Mouse (Mus musculus) G1E-ER4 (cell line): ENCODE data around the gene Cst11. TPM values are rescaled to one million over a fixed set of nuclear protein-coding genes. Genes with fewer than 3 reads are reported as not detected.
"Not testable (repeated sequence)": the region's sequence is repeated elsewhere in the genome, so short reads cannot be mapped to it uniquely, and the experiment has no call there.

Experiments used
- GATA1 ChIP-seq: IDR thresholded peaks from one replicate; pipeline ENCODE4 v1.8.0; 2012; ENCODE audit warnings: low read length, inconsistent platforms
- polyA plus RNA-seq: library from polyadenylated mRNA; stranded (reverse); fragments of >175 nt; gene quantifications from 2 replicates; pipeline ENCODE4 v1.2.3, GENCODE M21; 2012

The Cst11 gene
- not detected in 2 replicates for polyA plus RNA-seq

DNA sequence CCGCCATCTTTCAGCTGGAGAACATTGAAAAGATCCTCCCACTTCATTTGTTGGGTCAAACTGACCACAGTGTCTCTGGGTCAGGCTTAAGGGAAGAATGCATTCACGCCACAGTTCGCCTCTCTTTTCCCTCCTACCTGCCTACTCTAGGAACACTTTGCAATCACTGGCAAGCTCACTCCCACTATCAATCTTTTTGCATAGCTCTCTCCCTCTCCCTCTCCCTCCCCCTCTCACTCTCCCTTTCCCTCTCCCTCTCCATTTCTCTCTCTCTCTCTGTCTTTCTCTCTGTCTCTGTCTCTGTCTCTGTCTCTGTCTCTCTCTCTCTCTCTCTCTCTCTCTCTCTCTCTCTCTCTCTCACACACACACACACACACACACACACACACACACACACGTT, at the start of gene Cst11:
TSS of gene Cst11 (minus strand) at position 101 of the 400 bp plus-strand sequence.
- not testable (repeated sequence) for TF ChIP-seq GATA1

DNA sequence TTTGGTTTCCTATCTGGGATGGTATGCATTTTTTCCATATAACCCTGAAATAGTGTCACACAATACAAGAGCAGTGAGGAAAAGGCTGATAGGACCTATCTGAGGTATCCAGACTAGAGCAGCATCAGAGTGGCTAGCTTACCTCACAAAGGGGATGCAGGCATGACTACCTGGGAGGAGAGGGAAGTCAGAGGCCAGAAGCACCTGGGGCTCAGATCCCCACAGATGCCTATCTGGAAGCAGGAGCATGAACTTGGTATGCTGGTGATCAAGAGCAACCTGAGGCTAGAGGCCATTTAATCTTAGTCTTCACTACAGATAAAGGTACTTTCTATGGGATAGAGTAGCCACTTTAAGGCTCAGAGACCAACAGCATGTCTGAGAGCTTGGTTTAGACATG, 48.6 kb upstream of the Cst11 start, which contains the start of gene Cst13:
TSS of gene Cst13 (plus strand) at position 173 of the 400 bp plus-strand sequence.
- TF ChIP-seq GATA1: no peak

DNA sequence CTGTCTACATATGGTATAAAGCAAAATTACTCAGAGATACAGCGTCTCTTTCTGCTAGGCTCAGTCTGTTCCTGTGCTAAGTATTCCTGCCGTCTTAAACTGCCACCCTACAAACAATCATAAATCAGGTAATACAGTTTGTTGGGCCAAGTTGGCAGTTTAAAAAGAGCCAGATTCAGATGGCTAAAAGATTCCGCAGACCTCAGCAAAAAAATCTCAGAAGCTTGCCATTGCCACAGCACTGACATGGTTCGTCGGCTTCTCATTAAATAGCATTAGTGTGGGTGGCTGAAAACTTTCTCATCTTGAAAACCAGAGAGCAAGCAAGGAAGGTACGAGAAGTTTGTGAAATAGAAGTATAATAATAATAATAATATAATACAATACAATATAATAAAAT, 35.4 kb upstream of the Cst11 start:
- TF ChIP-seq GATA1: no peak

DNA sequence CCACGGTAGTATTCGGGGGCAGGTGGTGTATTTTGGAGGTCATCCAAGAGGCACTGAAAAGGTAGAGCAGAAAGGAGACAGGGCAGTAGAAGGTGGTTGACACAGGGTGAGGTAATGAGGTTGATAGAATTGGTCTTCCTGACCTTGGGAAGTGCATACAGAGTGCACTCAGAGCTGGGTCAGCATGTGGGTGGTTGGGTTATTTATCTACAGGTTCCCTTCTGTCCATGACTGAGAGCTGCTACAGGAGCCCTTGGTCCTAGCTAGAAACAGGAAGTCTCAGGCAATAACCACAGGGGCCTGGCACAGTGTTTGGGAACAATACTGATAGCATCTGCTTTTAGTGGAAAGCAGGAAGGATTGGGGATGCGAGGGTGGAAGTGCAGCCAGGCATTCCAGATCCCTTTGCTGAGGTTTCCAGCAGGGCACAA, 30.2 kb upstream of the Cst11 start:
- no peak for TF ChIP-seq GATA1

DNA sequence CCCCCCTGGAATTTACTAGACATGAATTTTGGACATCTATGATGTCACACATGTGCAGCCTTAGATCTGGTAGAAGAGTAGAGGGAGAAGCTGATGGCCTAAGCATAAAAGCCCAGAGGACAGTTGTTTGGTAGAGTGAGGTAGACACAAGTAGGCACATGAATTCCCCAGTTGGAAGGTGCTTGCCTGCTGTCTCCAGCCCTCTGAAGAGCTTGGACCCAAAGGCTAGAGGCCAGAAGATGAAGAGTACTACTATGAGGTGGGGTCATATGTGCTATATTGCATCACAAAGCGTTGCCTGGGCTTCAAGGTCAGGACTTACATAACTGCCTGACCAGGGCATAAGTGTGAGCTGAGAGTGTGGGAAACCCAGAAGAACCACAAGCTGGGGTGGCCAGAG, 27.2 kb upstream of the Cst11 start, which contains the start of gene Cst8:
TSS of gene Cst8 (plus strand) at position 301 of the 400 bp plus-strand sequence.
- no peak for TF ChIP-seq GATA1

DNA sequence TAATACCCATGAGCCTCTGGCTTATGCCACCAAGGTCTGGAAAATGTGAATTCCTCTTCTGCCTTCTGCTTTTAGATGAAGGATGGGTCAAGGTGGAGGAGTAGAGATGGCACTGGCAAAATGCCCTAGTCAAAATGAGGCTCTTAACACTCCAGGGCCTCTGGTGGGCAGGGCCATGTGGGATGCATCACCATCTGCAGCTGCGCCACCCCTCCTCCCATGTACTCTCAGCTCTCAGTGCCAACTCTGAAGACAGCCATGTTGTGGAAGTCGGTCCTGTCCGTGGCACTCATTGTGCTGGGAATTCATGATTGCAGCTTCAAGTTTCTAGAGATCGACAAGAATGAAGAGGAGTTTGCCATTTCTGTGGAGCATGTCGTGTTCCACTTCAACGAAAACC, 17.8 kb upstream of the Cst11 start, which contains the start of gene Cst12:
TSS of gene Cst12 (plus strand) at position 220 of the 400 bp plus-strand sequence.
- no peak for TF ChIP-seq GATA1

DNA sequence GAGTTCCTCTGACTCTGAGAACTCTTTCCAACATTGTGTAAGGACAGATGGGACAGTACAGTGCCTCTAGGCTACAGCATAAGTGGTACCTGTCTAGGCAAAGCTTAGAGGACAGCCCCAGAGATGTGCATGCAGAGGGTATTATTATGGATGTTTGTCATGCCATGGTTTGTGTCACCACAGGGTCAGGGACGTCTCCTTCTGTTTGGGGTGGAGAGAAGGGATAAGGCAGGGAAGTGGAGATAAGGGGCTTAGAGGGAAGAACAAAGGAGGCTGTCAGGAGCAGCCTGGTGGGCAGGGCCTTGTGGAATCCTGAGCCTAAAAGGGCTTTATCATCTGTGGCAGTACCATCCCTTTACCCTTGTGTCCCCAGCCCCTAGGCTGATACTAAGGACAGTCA, 10.4 kb upstream of the Cst11 start, which contains the start of gene 8030411F24Rik:
TSS of gene 8030411F24Rik (plus strand) at position 301 of the 400 bp plus-strand sequence.
- no peak for TF ChIP-seq GATA1

DNA sequence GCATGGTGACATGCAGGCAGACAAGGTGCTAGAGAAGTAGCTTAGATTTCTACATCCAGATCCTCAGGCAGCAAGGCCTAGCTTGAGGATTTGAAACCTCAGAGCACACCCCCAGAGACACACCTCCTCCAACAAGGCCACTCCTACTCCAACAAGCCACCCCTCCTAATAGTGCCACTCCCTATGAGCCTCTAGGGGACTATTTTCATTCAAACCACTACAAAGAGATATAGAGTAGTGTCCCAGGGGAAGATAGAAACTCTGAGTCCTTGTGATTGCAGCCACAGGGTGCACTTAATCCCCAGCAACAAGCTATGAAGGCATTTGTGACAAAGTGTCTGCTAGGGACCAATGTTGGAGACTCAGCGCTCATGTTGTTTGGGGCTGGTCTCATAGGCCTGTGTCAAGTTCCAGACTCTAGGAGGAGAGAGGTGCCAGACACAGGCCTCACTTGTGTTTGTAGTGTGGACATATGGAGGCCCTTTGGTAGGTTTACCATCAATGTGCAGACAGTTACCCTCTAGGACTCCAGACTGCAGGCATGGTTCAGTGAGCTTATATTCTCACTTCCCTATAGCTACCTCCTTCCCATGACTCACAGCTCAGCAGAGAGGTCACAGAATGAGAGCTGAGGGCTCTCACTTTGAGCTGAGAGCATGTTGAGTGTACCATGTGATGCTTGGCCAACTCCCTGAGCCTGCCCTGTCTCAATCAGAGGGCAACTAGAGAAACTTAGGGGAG, 7.5 kb downstream of the Cst11 start:
- TF ChIP-seq GATA1: no peak

DNA sequence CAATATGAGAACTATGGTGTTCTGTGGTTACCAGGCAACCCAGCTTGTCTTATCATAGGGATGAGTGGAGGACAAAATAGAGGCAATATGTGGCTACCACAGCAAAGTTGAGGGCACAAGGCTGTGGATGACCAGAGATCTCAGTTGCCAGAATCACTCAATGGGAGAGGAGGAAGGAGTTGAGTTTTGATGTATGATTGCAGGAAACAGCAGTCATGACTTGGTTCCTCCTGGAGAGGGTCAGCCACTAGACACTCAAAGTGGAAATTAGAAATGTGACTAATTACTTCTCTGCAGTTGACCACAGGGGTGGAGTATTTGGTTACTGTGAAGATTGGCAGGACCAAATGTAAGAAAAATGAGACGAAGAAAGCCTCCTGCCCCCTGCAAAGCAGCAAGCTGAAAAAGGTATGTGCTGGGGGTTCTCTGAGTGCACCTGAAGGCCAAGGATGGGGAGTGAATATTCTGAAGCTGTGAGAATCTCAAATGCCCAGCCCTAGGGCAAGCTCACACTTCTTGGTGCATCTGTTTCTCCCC, 16.9 kb downstream of the Cst11 start:
- no peak for TF ChIP-seq GATA1

DNA sequence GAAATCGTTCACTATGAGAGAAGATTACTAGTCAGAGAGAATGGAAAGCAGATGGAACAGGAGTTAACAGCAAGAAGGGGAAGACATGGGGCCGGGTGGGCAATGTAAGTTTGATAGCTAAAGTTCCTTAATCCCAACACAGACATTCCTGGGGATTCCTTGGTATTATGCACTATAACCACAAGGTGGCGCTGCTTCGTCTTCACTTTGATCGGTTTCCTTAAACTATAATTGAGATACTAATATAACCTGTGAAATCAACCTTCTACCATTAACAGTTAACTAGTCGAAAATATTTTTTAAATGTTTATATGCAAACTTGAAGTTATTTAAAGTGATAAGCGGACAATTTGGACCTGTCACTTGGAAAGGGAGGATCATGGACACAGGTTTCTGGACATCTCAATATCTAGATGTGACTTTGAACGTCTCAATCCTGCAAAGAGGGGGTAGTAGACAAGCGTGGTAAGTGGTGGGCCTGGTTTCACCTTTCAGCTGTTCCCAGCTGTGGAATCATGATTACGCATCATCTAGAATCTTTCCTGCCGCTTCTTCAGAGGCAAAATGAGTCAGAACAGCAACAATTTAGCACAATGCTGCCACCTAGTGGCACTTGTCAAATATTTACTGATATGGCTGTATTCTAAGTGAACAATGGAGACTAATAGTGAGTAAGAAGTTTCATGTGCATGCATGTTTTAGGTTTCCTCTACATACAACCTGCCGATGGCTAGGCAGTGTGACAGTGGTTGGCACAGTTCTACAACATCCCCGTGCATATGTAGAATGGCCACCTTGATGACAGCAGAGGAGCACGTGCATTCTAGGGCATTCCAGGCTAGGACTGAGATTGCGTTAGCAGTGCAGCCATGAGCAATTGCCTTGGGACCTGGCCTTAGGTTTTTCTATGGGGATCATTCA, 19.1 kb downstream of the Cst11 start:
- TF ChIP-seq GATA1: no peak

DNA sequence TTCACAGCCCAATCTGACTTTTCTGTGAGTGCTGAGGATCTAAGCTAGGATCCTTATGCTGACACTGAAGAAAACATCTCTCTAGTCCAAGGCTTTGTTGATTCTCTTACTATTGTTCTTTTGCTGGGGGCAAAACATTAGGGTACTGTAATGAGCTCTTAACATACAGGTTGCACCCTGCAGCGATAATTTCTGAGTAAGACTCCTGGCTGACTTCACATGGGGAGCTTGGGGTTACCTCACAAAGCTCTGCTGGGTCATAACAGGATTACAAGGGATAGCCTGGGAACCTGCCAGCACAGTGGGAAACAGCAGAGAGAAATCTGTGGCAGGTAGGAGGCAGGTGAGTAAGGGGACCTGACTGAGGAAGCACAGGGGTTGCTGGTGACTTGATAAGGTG, 21.2 kb downstream of the Cst11 start, which contains the start of gene Cstl1:
TSS of gene Cstl1 (plus strand) at position 301 of the 400 bp plus-strand sequence.
- no peak for TF ChIP-seq GATA1

DNA sequence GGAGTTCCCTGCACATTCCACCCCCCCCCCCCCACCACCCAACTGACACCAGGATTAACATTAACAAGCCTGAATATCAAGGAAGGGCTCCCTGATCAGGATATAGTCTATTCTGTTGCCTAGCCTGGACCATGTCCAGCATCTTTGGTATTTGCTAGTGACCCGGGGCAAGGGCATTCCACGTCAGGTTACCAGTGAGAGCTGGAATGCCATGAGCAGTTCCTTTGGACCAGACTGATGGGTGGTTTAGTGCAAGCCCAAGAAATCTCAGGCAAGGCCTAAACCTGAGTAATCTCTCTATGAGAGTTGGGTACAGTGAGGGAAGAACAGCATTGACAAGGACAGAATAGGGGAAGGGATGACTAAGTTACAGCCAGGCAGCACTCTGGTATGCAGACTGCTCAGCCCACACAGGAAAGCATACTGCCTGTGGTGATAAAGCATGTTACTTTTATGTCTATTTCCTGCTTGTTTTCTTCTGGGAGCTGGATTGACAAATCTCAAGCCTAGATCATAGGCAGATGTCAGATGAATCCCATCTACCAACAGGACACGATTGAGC, 27.4 kb downstream of the Cst11 start:
- TF ChIP-seq GATA1: no peak

DNA sequence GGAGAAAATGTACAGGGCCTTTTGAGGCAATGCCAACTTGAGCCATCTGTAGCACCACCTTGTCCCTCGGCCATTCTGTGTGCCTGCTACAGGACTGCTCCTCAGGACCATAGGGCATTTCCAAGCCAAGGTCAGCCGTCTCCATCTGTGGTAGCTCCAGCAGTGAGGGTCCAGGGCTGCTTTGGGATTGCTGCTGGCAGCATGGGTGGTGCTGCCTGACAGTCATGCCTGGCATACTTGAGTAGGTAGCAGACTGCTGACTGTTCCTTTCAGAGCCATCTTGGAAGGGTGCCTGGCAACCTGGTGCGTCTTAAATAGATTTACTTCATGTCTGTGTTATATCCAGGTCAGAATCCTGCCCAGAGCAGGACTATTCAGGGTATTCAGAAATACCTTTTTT, 28.3 kb downstream of the Cst11 start:
- TF ChIP-seq GATA1: no peak

DNA sequence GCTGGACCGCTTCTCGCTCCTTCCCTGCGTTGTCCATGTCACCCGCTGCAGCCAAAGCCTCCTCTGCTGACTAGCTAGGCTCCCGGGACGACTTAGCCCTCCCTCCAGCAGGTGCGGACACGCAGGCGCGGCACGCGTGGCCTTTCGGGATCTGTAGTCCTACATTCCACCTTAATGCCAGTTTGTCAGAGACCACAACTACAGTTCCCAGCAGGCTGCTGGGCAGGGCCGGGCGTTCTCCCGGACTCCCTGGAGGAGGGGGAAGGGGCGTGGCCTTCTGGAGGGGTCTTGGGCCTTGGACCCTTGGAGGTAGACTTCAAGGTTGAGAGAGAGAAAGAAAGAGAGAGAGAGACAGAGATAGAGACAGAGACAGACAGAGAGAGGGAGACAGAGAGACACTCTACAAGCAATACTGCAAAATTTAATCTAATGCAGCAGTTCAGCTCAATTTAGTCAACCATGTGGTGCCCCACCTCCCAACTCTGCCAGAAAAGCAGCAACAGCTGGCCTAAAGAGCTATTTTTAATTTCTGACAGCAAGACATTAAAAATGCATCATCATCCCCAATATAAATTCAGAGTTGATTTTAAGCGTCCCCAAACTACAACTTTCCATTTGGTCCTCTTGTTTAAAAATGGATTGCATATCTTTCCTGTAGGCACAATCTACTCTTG, 38.8 kb downstream of the Cst11 start, which contains the start of gene Napb:
TSS of gene Napb (minus strand) at position 141 of the 674 bp plus-strand sequence.
- no peak for TF ChIP-seq GATA1
